Mouse (Mus musculus) monocyte, adult 5-6 weeks (primary cell): ENCODE measurements around the gene Vipas39. TPM values are rescaled to one million over a fixed set of nuclear protein-coding genes. Genes with fewer than 3 reads are reported as not detected.
A peak's percentile ranks its signal among the peaks of the same experiment; 100 is the strongest.
"Not testable (repeated sequence)": the region's sequence is repeated elsewhere in the genome, so short reads cannot be mapped to it uniquely, and the experiment has no call there.

Experiments used
- ATAC-seq: fragments of 153-309, 156-312 bp; replicated peaks from 2 replicates; pipeline ENCODE4 v1.8.0; 2017; ENCODE audit warnings: mild to moderate bottlenecking; ENCODE audit not compliant: low TSS enrichment, insufficient number of reproducible peaks, severe bottlenecking, poor library complexity, low FRiP score
- total RNA-seq: library from RNA; stranded (forward); fragments of 200-1000, 200-491, 200-594 nt; gene quantifications from 3 replicates; pipeline ENCODE4 v1.2.3, GENCODE M21; 2017

The Vipas39 gene
- total RNA-seq: 29.4 to 34.9 TPM (median 34.6 TPM) in 3 replicates

GRCm38 (mm10) chr12:87266108-87266826, at the start of gene Vipas39, which contains the start of gene Ahsa1:
Gene Vipas39 (minus strand): TSS chr12:87266256.
Gene Ahsa1 (plus strand): TSS chr12:87266479.
- ATAC-seq: peak; percentile 97

- no peak for ATAC-seq
Observed at GRCm38 (mm10) chr12:87313098-87313497, 47.0 kb upstream of the Vipas39 start.

GRCm38 (mm10) chr12:87306584-87306844, 40.5 kb upstream of the Vipas39 start:
- ATAC-seq: not testable (repeated sequence)

- ATAC-seq: no peak
Observed at GRCm38 (mm10) chr12:87305767-87306583, 39.9 kb upstream of the Vipas39 start.

- no peak for ATAC-seq
Observed at GRCm38 (mm10) chr12:87301189-87301588, 35.1 kb upstream of the Vipas39 start.

- ATAC-seq: no peak
Observed at GRCm38 (mm10) chr12:87300441-87300690, 34.3 kb upstream of the Vipas39 start.

GRCm38 (mm10) chr12:87299657-87300440, 33.8 kb upstream of the Vipas39 start, which contains the start of gene Ism2:
Gene Ism2 (minus strand): TSS chr12:87299705.
- ATAC-seq: no peak

GRCm38 (mm10) chr12:87299037-87299656, 33.1 kb upstream of the Vipas39 start:
- ATAC-seq: no peak

GRCm38 (mm10) chr12:87293934-87294333, 27.9 kb upstream of the Vipas39 start:
- ATAC-seq: no peak

GRCm38 (mm10) chr12:87289100-87289499, 23.0 kb upstream of the Vipas39 start:
- no peak for ATAC-seq

GRCm38 (mm10) chr12:87284726-87285125, 18.7 kb upstream of the Vipas39 start:
- ATAC-seq: 0 out of 2 replicates have a peak, but pooled peaks have one; percentile 34

GRCm38 (mm10) chr12:87284268-87284667, 18.2 kb upstream of the Vipas39 start:
- ATAC-seq: no peak

GRCm38 (mm10) chr12:87283706-87284105, 17.6 kb upstream of the Vipas39 start:
- no peak for ATAC-seq

GRCm38 (mm10) chr12:87282743-87283142, 16.7 kb upstream of the Vipas39 start:
- no peak for ATAC-seq

GRCm38 (mm10) chr12:87281766-87282165, 15.7 kb upstream of the Vipas39 start:
- no peak for ATAC-seq

- ATAC-seq: no peak
Observed at GRCm38 (mm10) chr12:87279879-87280278, 13.8 kb upstream of the Vipas39 start.

GRCm38 (mm10) chr12:87279350-87279749, 13.3 kb upstream of the Vipas39 start:
- ATAC-seq: no peak

GRCm38 (mm10) chr12:87278118-87278730, 12.2 kb upstream of the Vipas39 start:
- no peak for ATAC-seq

GRCm38 (mm10) chr12:87277251-87277650, 11.2 kb upstream of the Vipas39 start:
- not testable (repeated sequence) for ATAC-seq
